Mouse (Mus musculus) central nervous system, embryonic 14 days (tissue): ENCODE data around the gene Nkap. TPM values are rescaled to one million over a fixed set of nuclear protein-coding genes. Genes with fewer than 3 reads are reported as not detected.

ENCODE experiments used
- polyA plus RNA-seq: library from polyadenylated mRNA; depleted of rRNA; stranded (reverse); fragments of >200 nt; gene quantifications from 2 replicates; pipeline ENCODE4 v1.2.3, GENCODE M21; 2012; rRNA removed

Nkap gene
- polyA plus RNA-seq: 9.3 and 9.5 TPM in 2 replicates

GRCm38 (mm10) chrX:37126671-37127358 is at the start of gene Nkap:
Nkap (plus strand) TSS chrX:37126795.

DNA sequence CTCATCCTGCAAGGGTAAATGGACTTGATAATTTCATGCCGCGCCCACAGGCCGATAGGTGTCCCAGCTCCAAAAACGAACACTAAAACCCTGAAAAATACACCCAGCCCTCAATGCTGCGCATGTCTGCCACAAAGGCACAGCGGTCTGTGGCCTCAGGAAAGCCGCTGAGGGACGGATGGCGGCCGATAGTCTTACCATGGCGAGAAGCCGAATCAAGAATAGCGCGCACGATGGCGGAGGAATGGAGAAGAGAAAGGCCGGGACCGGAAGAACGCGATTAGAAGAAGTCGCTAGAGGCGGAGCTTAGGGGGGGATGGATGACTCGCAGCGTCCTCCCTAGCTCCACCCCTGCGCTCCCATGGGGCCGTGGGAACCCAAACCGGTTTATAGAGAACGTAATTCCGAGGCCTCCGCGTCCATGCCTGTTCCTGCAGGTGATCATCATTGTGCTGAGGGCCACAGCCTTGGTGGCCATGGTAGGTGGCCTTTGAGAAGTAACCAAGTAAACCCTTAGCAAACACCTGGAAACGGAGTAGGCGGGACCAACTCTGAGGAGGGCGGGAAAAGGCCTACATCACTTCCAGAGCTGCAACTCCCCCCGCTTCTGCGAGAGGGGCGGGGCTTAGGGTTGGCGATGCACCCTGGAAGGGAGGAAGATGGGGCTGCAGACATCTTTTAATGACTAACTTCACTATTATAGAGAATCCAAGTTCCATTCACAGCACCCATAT is 41.5 kb upstream of the Nkap start, which contains the start of gene Rpl39:
Gene Rpl39 (minus strand): TSS at position 476 of the 734 bp plus-strand sequence.

DNA sequence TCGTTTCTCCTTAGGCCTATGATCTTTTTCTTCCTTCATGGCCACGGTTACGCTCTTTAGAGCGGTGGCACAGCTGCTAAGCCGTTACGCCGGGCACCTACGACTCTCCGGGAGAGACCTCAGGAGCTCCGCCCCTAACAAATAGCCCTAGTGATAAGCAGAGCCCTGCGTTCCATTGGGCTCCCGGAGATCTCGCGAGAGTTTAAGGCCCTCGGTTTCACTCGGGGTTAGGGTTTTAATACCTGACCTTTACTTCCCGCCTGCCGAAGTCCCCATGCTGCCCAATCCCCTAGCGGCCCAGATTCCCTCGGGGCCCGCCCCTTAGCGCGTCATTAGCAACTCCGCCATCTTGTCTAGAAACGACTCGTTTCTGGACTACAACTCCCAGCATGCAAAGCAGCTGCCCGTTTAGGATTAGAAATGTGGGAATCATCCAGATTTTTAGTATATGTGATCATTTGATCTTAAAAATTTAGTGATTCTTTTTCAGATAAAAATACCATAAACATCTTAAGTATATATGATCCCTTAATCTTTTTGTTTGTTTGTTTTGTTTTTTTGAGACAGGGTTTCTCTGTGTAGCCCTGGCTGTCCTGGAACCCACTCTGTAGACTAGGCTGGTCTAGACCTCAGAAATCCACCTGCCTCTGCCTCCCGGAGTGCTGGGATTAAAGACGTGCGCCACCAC is 16.3 kb upstream of the Nkap start, which contains the start of gene Upf3b:
Gene Upf3b (minus strand): TSS at position 130 of the 688 bp plus-strand sequence.

GRCm38 (mm10) chrX:37168742-37169141 is 42.1 kb downstream of the Nkap start, which contains the start of gene Akap14:
Akap14 (minus strand) TSS chrX:37168842.

DNA sequence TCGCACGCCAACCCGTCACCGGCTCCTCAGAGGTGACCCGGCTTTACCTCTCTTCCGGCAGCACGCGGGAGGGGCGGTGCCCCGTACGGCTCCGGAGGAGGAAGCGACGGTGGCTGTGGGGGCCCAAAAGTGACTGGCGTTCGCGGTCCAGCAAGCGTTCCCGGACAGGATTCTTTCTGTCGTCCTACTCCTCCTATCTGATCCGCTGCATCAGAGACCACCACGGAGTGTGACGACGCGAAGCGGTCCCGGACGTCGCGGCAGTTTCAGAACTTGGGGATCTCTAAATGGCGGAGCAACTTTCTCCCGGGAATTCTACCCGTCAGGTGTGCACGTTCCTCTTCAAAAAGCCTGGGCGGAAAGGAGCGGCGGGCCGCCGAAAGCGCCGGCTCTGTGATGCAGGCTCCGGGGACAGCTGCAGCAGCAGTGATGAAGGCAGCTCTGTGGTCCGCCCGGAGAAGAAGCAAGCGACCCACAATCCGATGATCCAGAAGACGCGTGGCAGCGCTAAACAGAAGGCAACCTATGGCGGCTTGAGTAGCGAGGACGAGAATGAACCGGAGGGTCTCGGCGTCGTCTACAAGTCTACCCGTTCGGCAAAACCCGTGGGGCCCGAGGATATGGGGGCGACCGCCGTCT is 64.6 kb downstream of the Nkap start, which contains the start of the genes Ndufa1 and Rnf113a1:
Gene Ndufa1 (minus strand): TSS at position 59 of the 639 bp plus-strand sequence.
Gene Rnf113a1 (plus strand): TSS at position 141 of the 639 bp plus-strand sequence.

Other genes starting within 250 kb of the Nkap start
- gene Nkrf, start 223.9 kb upstream of the Nkap start, polyA plus RNA-seq: 11.8 and 12.7 TPM in 2 replicates
- 50.7 and 52.5 TPM in 2 replicates for gene Sept6, start 135.0 kb upstream of the Nkap start, polyA plus RNA-seq
- not detected in 2 replicates for gene Sowahd, start 78.0 kb upstream of the Nkap start, polyA plus RNA-seq
- 779 and 800 TPM in 2 replicates for gene Rpl39, start 41.4 kb upstream of the Nkap start, polyA plus RNA-seq
- gene Upf3b, start 16.5 kb upstream of the Nkap start, polyA plus RNA-seq: 43.8 and 50.5 TPM in 2 replicates
- 0.23 and 0.25 TPM in 2 replicates for gene Akap14, start 42.0 kb downstream of the Nkap start, polyA plus RNA-seq
- 320 and 343 TPM in 2 replicates for gene Ndufa1, start 64.4 kb downstream of the Nkap start, polyA plus RNA-seq
- gene Rnf113a1, start 64.5 kb downstream of the Nkap start, polyA plus RNA-seq: 10.2 and 11.0 TPM in 2 replicates
- gene Gm9, start 84.2 kb downstream of the Nkap start, polyA plus RNA-seq: not detected in 2 replicates
- gene Rhox1, start 95.5 kb downstream of the Nkap start, polyA plus RNA-seq: not detected in 2 replicates
- 0.10 TPM in 1 of 2 replicates, not detected in the other for gene Rhox2a, start 118.2 kb downstream of the Nkap start, polyA plus RNA-seq
- gene Rhox3a, start 123.1 kb downstream of the Nkap start, polyA plus RNA-seq: not detected in 2 replicates
- not detected in 2 replicates for gene Rhox4a, start 138.5 kb downstream of the Nkap start, polyA plus RNA-seq